Mouse (Mus musculus) lung, embryonic 16.5 days (tissue): ENCODE results near the gene Pla2g2e. TPM values are rescaled to one million over a fixed set of nuclear protein-coding genes. Genes with fewer than 3 reads are reported as not detected.

Experiments
- ATAC-seq: fragments of 200-750 bp; cut with Nextera tagmentation; 2 replicates; pipeline ENCODE4 v1.8.0; 2017; ENCODE audit warnings: low read depth, mild to moderate bottlenecking, moderate library complexity
- H3K27ac ChIP-seq: fragments of 300-500 bp; sonication (generic); 2 replicates; pipeline ENCODE4 v1.5.1; 2014; ENCODE audit warnings: mild to moderate bottlenecking, control low read depth, low read length
- H3K27me3 ChIP-seq: fragments of 300-500 bp; sonication (generic); 2 replicates; pipeline ENCODE4 v1.6.1; 2014; ENCODE audit warnings: low read depth, low read length, mixed read lengths; ENCODE audit not compliant: control insufficient read depth, insufficient read depth
- H3K36me3 ChIP-seq: fragments of 300-500 bp; sonication (generic); 2 replicates; pipeline ENCODE4 v1.6.1; 2014; ENCODE audit warnings: low read length; ENCODE audit not compliant: control insufficient read depth, insufficient read depth
- H3K4me1 ChIP-seq: fragments of 300-500 bp; sonication (generic); replicated peaks from 2 replicates; pipeline ENCODE4 v1.6.1; 2014; ENCODE audit warnings: low read length, mixed read lengths; ENCODE audit not compliant: control insufficient read depth, insufficient read depth
- H3K4me2 ChIP-seq: fragments of 300-500 bp; sonication (generic); 2 replicates; pipeline ENCODE4 v1.6.1; 2014; ENCODE audit warnings: low read depth, low read length, control low read depth
- H3K4me3 ChIP-seq: fragments of 300-500 bp; sonication (generic); 2 replicates; pipeline ENCODE4 v1.5.1; 2014; ENCODE audit warnings: mild to moderate bottlenecking, low read length, control low read depth
- H3K9ac ChIP-seq: fragments of 300-500 bp; sonication (generic); 2 replicates; pipeline ENCODE4 v1.6.1; 2014; ENCODE audit warnings: low read length, control low read depth
- H3K9me3 ChIP-seq: fragments of 300-500 bp; sonication (generic); 2 replicates; pipeline ENCODE4 v1.6.1; 2016; ENCODE audit warnings: low read length; ENCODE audit not compliant: control insufficient read depth
- WGBS: fragments of 180-500 bp; shearing (Covaris S2); extraction: QIAGEN DNeasy Blood & Tissue Kit; methylation state at CpG from one replicate; pipeline ENCODE4 v1.1.7; 2014; 5-methylcytosine and 5-hydroxymethylcytosine counted together
- polyA plus RNA-seq: library from polyadenylated mRNA; unstranded; fragments of >200 nt; fragmentation: Nextera tagmentation; extraction: Ambion mirVana; gene quantifications from 2 replicates; pipeline ENCODE4 v1.2.1, GENCODE M21; 2015

Gene Pla2g2e
- polyA plus RNA-seq, 1 experiment from 2014 or later = not detected

DNA sequence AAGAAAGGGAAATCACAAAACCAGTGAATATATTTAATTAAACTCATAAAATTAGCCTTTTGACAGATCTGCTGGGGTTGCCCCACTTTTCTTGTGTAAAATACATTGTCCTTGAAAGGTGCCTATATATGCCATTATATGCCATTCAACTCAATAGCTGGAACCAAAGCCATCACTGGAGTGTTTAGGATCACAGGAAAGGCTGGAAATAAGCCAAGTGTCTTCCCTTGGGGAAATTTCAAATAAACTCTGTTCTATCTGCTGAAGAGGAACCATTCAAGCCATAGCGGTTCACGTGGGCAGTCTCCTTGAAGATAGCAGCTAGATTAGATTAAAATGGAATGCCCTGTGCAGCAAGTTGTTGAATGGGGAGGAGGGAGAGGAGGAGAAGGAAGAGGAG, 47.8 kb downstream of the Pla2g2e start:
- no peaks in the 10 kb centered on the region for H3K9me3 ChIP-seq
- no peaks in the 10 kb centered on the region for H3K36me3 ChIP-seq
- H3K9ac ChIP-seq = no peak overlapping the region
- ATAC-seq = no peak
- no peak overlapping the region for H3K4me2 ChIP-seq
- 0 out of 2 replicates have a peak, but pooled peaks cover 2% of the 10 kb centered on the region for H3K4me1 ChIP-seq
- no peak overlapping the region for H3K4me3 ChIP-seq
- 22% methylated on average over 2 of the region's 2 CpGs for WGBS
- no peak overlapping the region for H3K27ac ChIP-seq
- no peaks in the 10 kb centered on the region for H3K27me3 ChIP-seq

Other genes starting within 250 kb of the Pla2g2e start
- gene Vwa5b1, start 242.1 kb upstream of the Pla2g2e start, polyA plus RNA-seq = 0.09 and 0.15 TPM in 2 replicates
- gene Pla2g2c, start 153.2 kb upstream of the Pla2g2e start, polyA plus RNA-seq = 0.30 and 0.41 TPM in 2 replicates
- gene Ubxn10, start 140.8 kb upstream of the Pla2g2e start, polyA plus RNA-seq = 6.6 and 8.3 TPM in 2 replicates
- not detected in 2 replicates for gene Pla2g2f, start 120.3 kb upstream of the Pla2g2e start, polyA plus RNA-seq
- gene Pla2g2d, start 102.2 kb upstream of the Pla2g2e start, polyA plus RNA-seq = not detected in 2 replicates
- gene Pla2g5, start 14.5 kb upstream of the Pla2g2e start, polyA plus RNA-seq = 0.58 and 0.60 TPM in 2 replicates
- gene Gm13030, start 4.0 kb upstream of the Pla2g2e start, polyA plus RNA-seq = not detected in 2 replicates
- 3.1 TPM in 2 replicates for gene Otud3, start 36.0 kb downstream of the Pla2g2e start, polyA plus RNA-seq
- gene Rnf186, start 89.2 kb downstream of the Pla2g2e start, polyA plus RNA-seq = 4.0 and 5.9 TPM in 2 replicates
- gene Tmco4, start 94.9 kb downstream of the Pla2g2e start, polyA plus RNA-seq = 6.3 and 6.8 TPM in 2 replicates
- gene Htr6, start 197.6 kb downstream of the Pla2g2e start, polyA plus RNA-seq = not detected in 2 replicates
- gene Nbl1, start 215.1 kb downstream of the Pla2g2e start, polyA plus RNA-seq = 57.4 and 70.9 TPM in 2 replicates